Mouse (Mus musculus) hindbrain, embryonic 10.5 days (tissue): ENCODE data around the gene Hist2h3c2. TPM values are rescaled to one million over a fixed set of nuclear protein-coding genes. Genes with fewer than 3 reads are reported as not detected.
"Not testable (repeated sequence)": the region's sequence is repeated elsewhere in the genome, so short reads cannot be mapped to it uniquely, and the experiment has no call there.

Experiments used
- DNase-seq: peaks from one replicate; pipeline ENCODE4 v3.0.0-alpha.2; 2017; ENCODE audit warnings: low spot score
- H3K27ac ChIP-seq: fragments of 300-500 bp; sonication (generic); 2 replicates; pipeline ENCODE4 v1.5.1; 2016; ENCODE audit warnings: mild to moderate bottlenecking, moderate library complexity
- H3K27me3 ChIP-seq: fragments of 300-500 bp; sonication (generic); 2 replicates; pipeline ENCODE4 v1.6.1; 2016; ENCODE audit warnings: mild to moderate bottlenecking; ENCODE audit not compliant: poor library complexity, insufficient read depth, severe bottlenecking
- H3K36me3 ChIP-seq: fragments of 300-500 bp; sonication (generic); 2 replicates; pipeline ENCODE4 v1.6.1; 2016; ENCODE audit warnings: mild to moderate bottlenecking, moderate library complexity
- H3K4me1 ChIP-seq: fragments of 300-500 bp; sonication (generic); replicated peaks from 2 replicates; pipeline ENCODE4 v1.6.1; 2016; ENCODE audit warnings: mild to moderate bottlenecking
- H3K4me3 ChIP-seq: fragments of 300-500 bp; sonication (generic); 2 replicates; pipeline ENCODE4 v1.5.1; 2016; ENCODE audit warnings: mild to moderate bottlenecking, moderate library complexity
- H3K9me3 ChIP-seq: fragments of 300-500 bp; sonication (generic); 2 replicates; pipeline ENCODE4 v1.6.1; 2016; ENCODE audit warnings: mild to moderate bottlenecking, moderate library complexity
- WGBS: fragments of 180-500 bp; shearing (Covaris S2); methylation state at CpG from one replicate; pipeline ENCODE4 v1.1.7; 2016; 5-methylcytosine and 5-hydroxymethylcytosine counted together
- polyA plus RNA-seq: library from polyadenylated mRNA; unstranded; fragments of >200 nt; fragmentation: Nextera tagmentation; extraction: Ambion mirVana; gene quantifications from 2 replicates; pipeline ENCODE4 v1.2.1, GENCODE M21; 2016

Hist2h3c2 gene
- 7.9 and 8.4 TPM in 2 replicates for polyA plus RNA-seq

- H3K4me1 ChIP-seq = peaks cover 34% of the 10 kb centered on the region
- H3K4me3 ChIP-seq = peak within 1 kb of the TSS; percentile 60
- DNase-seq, H3K9me3 ChIP-seq, H3K36me3 ChIP-seq, H3K27me3 ChIP-seq: not testable (repeated sequence)
- H3K27ac ChIP-seq = peak within 1 kb of the TSS; percentile 91
- under 1% methylated on average over 32 of the region's 68 CpGs for WGBS
Observed at GRCm38 (mm10) chr3:96238954-96239793, at the start of gene Hist2h3c2. Gene Hist2h3c2 (minus strand): TSS chr3:96239127.

- 88% methylated on average over 11 of the region's 11 CpGs for whole genome bisulfite sequencing
- not testable (repeated sequence) for DNase-seq, H3K4me3 ChIP-seq, H3K27ac ChIP-seq, H3K9me3 ChIP-seq, H3K36me3 ChIP-seq
- Histone ChIP-seq H3K27me3 (peaks cover 38% of the 10 kb centered on the region), H3K4me1 (peaks cover 20% of the 10 kb centered on the region)
Observed at GRCm38 (mm10) chr3:96287334-96287733, 48.4 kb upstream of the Hist2h3c2 start.

GRCm38 (mm10) chr3:96284457-96284856, 45.5 kb upstream of the Hist2h3c2 start:
- WGBS = 21% methylated on average over 4 of the region's 4 CpGs
- Histone ChIP-seq H3K27ac (no peak overlapping the region), H3K27me3 (peaks cover 58% of the 10 kb centered on the region), H3K4me3 (peak overlapping the region; percentile 13; the same call in 1 of the 2 replicates), H3K9me3 (no peaks in the 10 kb centered on the region), H3K4me1 (peaks cover 20% of the 10 kb centered on the region), H3K36me3 (no peaks in the 10 kb centered on the region)
- DNase-seq = peak; percentile 21

- Histone ChIP-seq H3K36me3 (no peaks in the 10 kb centered on the region), H3K27ac (no peak overlapping the region), H3K4me3 (no peak overlapping the region), H3K27me3 (peaks cover 53% of the 10 kb centered on the region), H3K9me3 (no peaks in the 10 kb centered on the region), H3K4me1 (peaks cover 27% of the 10 kb centered on the region)
- WGBS = 56% methylated on average over 6 of the region's 6 CpGs
- no peak for DNase-seq
Observed at GRCm38 (mm10) chr3:96280660-96281059, 41.7 kb upstream of the Hist2h3c2 start.

- Histone ChIP-seq H3K4me1 (peaks cover 15% of the 10 kb centered on the region), H3K27me3 (peaks cover 27% of the 10 kb centered on the region), H3K4me3 (peak overlapping the region; percentile 62), H3K9me3 (no peaks in the 10 kb centered on the region), H3K36me3 (no peaks in the 10 kb centered on the region), H3K27ac (peak overlapping the region; percentile 90)
- WGBS = under 1% methylated on average over 49 of the region's 49 CpGs
- DNase-seq = peak; percentile 96
Observed at GRCm38 (mm10) chr3:96277800-96278624, 39.1 kb upstream of the Hist2h3c2 start.

- Histone ChIP-seq H3K4me3 (peak overlapping the region; percentile 62), H3K27me3 (peaks cover 21% of the 10 kb centered on the region), H3K27ac (peak overlapping the region; percentile 90), H3K36me3 (no peaks in the 10 kb centered on the region), H3K9me3 (no peaks in the 10 kb centered on the region), H3K4me1 (peaks cover 15% of the 10 kb centered on the region)
- no peak for DNase-seq
- WGBS = 14% methylated on average over 8 of the region's 8 CpGs
Observed at GRCm38 (mm10) chr3:96277428-96277799, 38.5 kb upstream of the Hist2h3c2 start.

- no peak for DNase-seq
- peaks cover 20% of the 10 kb centered on the region for H3K4me1 ChIP-seq
- no peaks in the 10 kb centered on the region for H3K36me3 ChIP-seq
- H3K9me3 ChIP-seq = no peaks in the 10 kb centered on the region
- no peaks in the 10 kb centered on the region; the same call in 1 of the 2 replicates for H3K27me3 ChIP-seq
- H3K4me3 ChIP-seq = no peak overlapping the region
- no peak overlapping the region for H3K27ac ChIP-seq
- 88% methylated on average over 17 of the region's 17 CpGs for WGBS
Observed at GRCm38 (mm10) chr3:96273591-96274465, 34.9 kb upstream of the Hist2h3c2 start.

GRCm38 (mm10) chr3:96269511-96270474, 30.9 kb upstream of the Hist2h3c2 start, which contains the start of gene Hist2h2bb:
Gene Hist2h2bb (plus strand): TSS chr3:96269752.
- WGBS = under 1% methylated on average over 45 of the region's 45 CpGs
- peak within 1 kb of the TSS; percentile 94 for H3K27ac ChIP-seq
- peak; percentile 92 for DNase-seq
- no peaks in the 10 kb centered on the region for H3K9me3 ChIP-seq
- H3K27me3 ChIP-seq = no peaks in the 10 kb centered on the region; the same call in 1 of the 2 replicates
- peak within 1 kb of the TSS; percentile 66 for H3K4me3 ChIP-seq
- no peaks in the 10 kb centered on the region for H3K36me3 ChIP-seq
- peaks cover 20% of the 10 kb centered on the region for H3K4me1 ChIP-seq

- H3K9me3 ChIP-seq, H3K36me3 ChIP-seq, H3K27me3 ChIP-seq: not testable (repeated sequence)
- WGBS = under 1% methylated on average over 20 of the region's 44 CpGs
- Histone ChIP-seq H3K27ac (peak overlapping the region; percentile 94), H3K4me3 (peak overlapping the region; percentile 66), H3K4me1 (peaks cover 29% of the 10 kb centered on the region)
- peak; percentile 46 for DNase-seq
Observed at GRCm38 (mm10) chr3:96268776-96269378, 29.9 kb upstream of the Hist2h3c2 start.

- WGBS = 25% methylated on average over 30 of the region's 30 CpGs
- Histone ChIP-seq H3K4me1 (peaks cover 33% of the 10 kb centered on the region), H3K27me3 (no peaks in the 10 kb centered on the region), H3K4me3 (peak within 1 kb of the TSS; percentile 66), H3K9me3 (no peaks in the 10 kb centered on the region), H3K27ac (peak within 1 kb of the TSS; percentile 94), H3K36me3 (no peaks in the 10 kb centered on the region)
- peak; percentile 82 for DNase-seq
Observed at GRCm38 (mm10) chr3:96268051-96268775, 29.3 kb upstream of the Hist2h3c2 start, which contains the start of gene Hist2h3b. Gene Hist2h3b (plus strand): TSS chr3:96268654.
